Mouse (Mus musculus): Measurements from ENCODE around the gene Gpsm3. TPM values are rescaled to one million over a fixed set of nuclear protein-coding genes. Genes with fewer than 3 reads are reported as not detected.

Gpsm3 gene
- polyA plus RNA-seq, 1 experiment, result 1.2 TPM

DNA sequence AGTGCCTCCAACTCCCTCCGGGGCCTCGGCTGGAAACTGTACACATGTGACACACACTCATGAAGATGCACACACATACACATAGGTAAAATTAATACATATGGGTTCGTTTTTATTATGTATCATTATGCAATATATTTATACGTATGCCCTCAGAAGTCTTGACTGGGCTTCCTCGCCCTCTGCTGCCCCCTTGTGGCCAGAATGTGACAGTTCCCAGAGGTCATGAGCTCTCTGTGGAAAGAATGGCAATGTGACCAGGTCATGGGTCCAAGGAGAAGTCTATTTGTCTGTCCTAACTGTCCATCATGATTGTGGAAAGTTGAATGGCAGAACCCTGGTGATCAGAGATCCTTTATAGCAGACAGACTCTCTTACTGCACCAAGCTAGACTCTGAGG is 34.1 kb upstream of the Gpsm3 start:
- peak; percentile 64 for TF ChIP-seq CTCF (IDR thresholded peaks at IDR 0.05; ENCODE audit: control insufficient read depth, insufficient read depth, insufficient read length)
- no peak for TF ChIP-seq MAX (IDR thresholded peaks at IDR 0.05)
- no peaks in the 10 kb centered on the region for H3K79me2 ChIP-seq (ENCODE audit: control insufficient read depth, insufficient read depth)
- no peak overlapping the region for H3ac ChIP-seq (ENCODE audit: control insufficient read depth, insufficient read length, low read depth)
- no peaks in the 10 kb centered on the region for H3K36me3 ChIP-seq (ENCODE audit: control insufficient read depth, insufficient read depth)
- H3K4me3 ChIP-seq (ENCODE audit: insufficient read depth, poor library complexity, severe bottlenecking), result no peak overlapping the region
- H3K27me3 ChIP-seq (ENCODE audit: control insufficient read depth, insufficient read depth, insufficient read length), result peaks cover 24% of the 10 kb centered on the region
- no peaks in the 10 kb centered on the region for H3K79me3 ChIP-seq (ENCODE audit: low read depth)

DNA sequence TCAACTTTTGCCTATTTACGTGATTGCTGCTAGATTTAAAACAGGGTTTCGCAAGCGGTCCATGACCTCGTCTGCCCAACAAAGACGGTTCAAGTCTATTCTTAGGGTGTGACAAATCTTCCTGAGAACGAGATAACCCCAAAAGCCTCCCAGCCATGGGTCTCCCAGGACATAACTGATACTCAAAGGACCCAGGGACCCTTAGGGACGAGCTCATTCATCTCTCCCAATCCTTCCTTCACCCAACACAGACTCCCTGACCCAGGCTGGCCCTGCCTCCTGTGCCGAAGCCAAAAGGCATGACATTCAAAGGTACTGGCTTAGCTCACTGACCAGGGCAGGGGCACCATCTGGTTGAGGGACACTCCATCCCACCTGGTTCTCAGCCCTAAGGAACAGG is 33.2 kb upstream of the Gpsm3 start:
- no peak for TF ChIP-seq CTCF (IDR thresholded peaks at IDR 0.05; ENCODE audit: control insufficient read depth, insufficient read depth, insufficient read length)
- no peak for TF ChIP-seq CEBPB (IDR thresholded peaks at IDR 0.05; ENCODE audit: low read depth)
- no peak for TF ChIP-seq MAX (IDR thresholded peaks at IDR 0.05)
- TF ChIP-seq FOSL1 (IDR thresholded peaks at IDR 0.05; ENCODE audit: insufficient read depth, low read length, poor library complexity, severe bottlenecking), result no peak
- no peak for TF ChIP-seq USF1 (IDR thresholded peaks at IDR 0.05; ENCODE audit: low read depth)
- TF ChIP-seq MYOG (IDR thresholded peaks at IDR 0.05; ENCODE audit: control insufficient read depth, extremely low read depth, insufficient read length), result no peak
- TF ChIP-seq MYOD1 (IDR thresholded peaks at IDR 0.05; ENCODE audit: control insufficient read depth, insufficient read length, low read depth), result no peak
- H3ac ChIP-seq (ENCODE audit: control insufficient read depth, insufficient read length, low read depth), result no peak overlapping the region
- H3K4me3 ChIP-seq (ENCODE audit: insufficient read depth, poor library complexity, severe bottlenecking), result no peak overlapping the region
- no peaks in the 10 kb centered on the region for H3K36me3 ChIP-seq (ENCODE audit: control insufficient read depth, insufficient read depth)
- H3K79me2 ChIP-seq (ENCODE audit: control insufficient read depth, insufficient read depth), result no peaks in the 10 kb centered on the region
- H3K79me3 ChIP-seq (ENCODE audit: low read depth), result no peaks in the 10 kb centered on the region
- peaks cover 27% of the 10 kb centered on the region for H3K27me3 ChIP-seq (ENCODE audit: control insufficient read depth, insufficient read depth, insufficient read length)

DNA sequence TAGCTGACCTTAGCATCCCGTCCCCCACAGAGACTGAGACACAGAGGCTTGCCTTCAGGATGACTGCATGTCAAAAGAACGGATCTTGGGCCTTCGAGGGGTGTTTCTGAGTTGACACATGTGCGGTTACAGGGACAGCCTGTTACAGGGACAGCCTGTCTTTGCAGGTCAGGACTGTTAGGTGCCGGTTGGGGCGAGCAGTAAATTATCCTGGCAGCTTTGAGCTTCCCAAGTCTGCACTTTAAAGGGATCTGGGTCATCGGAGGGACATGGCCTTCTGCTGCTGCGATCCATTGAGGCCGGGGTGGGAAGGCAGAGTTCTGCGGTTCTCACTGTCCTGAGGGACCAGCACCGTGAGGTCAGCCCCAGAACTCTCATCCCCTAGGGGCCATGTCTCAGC is 32.2 kb upstream of the Gpsm3 start:
- TF ChIP-seq USF1 (IDR thresholded peaks at IDR 0.05; ENCODE audit: low read depth) (no peak), MYOD1 (IDR thresholded peaks at IDR 0.05; ENCODE audit: control insufficient read depth, insufficient read length, low read depth) (no peak), CTCF (IDR thresholded peaks at IDR 0.05; ENCODE audit: control insufficient read depth, insufficient read depth, insufficient read length) (no peak), FOSL1 (IDR thresholded peaks at IDR 0.05; ENCODE audit: insufficient read depth, low read length, poor library complexity, severe bottlenecking) (no peak), MAX (IDR thresholded peaks at IDR 0.05) (no peak), MYOG (IDR thresholded peaks at IDR 0.05; ENCODE audit: control insufficient read depth, extremely low read depth, insufficient read length) (no peak), CEBPB (IDR thresholded peaks at IDR 0.05; ENCODE audit: low read depth) (no peak)
- H3K36me3 ChIP-seq (ENCODE audit: control insufficient read depth, insufficient read depth), result no peaks in the 10 kb centered on the region
- H3K4me3 ChIP-seq (ENCODE audit: insufficient read depth, poor library complexity, severe bottlenecking), result no peak overlapping the region
- peaks cover 27% of the 10 kb centered on the region for H3K27me3 ChIP-seq (ENCODE audit: control insufficient read depth, insufficient read depth, insufficient read length)
- no peaks in the 10 kb centered on the region for H3K79me2 ChIP-seq (ENCODE audit: control insufficient read depth, insufficient read depth)
- no peaks in the 10 kb centered on the region for H3K79me3 ChIP-seq (ENCODE audit: low read depth)
- H3ac ChIP-seq (ENCODE audit: control insufficient read depth, insufficient read length, low read depth), result no peak overlapping the region

DNA sequence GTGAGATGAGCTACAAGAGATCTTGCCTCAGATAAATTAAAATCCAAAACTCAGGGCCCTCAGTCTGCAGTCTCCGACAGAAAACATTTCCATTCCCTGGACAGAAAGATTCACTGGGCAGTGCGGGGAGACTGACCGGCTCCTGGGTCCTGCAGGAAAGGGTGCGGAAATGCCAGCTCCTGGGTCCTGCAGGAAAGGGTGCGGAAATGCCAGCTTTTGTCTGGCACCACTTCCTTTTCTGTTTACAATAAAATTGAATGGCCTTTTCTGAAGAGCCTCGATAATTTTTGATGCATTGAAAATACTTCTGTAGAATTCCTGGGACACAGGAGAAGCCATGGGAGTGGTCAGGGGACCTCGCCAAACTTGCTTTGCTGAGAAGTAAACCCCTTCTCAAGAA is 30.5 kb upstream of the Gpsm3 start:
- no peaks in the 10 kb centered on the region for H3K79me2 ChIP-seq (ENCODE audit: control insufficient read depth, insufficient read depth)
- H3ac ChIP-seq (ENCODE audit: control insufficient read depth, insufficient read length, low read depth), result no peak overlapping the region
- H3K79me3 ChIP-seq (ENCODE audit: low read depth), result no peaks in the 10 kb centered on the region
- H3K27me3 ChIP-seq (ENCODE audit: control insufficient read depth, insufficient read depth, insufficient read length), result peaks cover 34% of the 10 kb centered on the region
- TF ChIP-seq USF1 (IDR thresholded peaks at IDR 0.05; ENCODE audit: low read depth), result no peak
- TF ChIP-seq CTCF (IDR thresholded peaks at IDR 0.05; ENCODE audit: control insufficient read depth, insufficient read depth, insufficient read length), result no peak
- no peak for TF ChIP-seq MYOG (IDR thresholded peaks at IDR 0.05; ENCODE audit: control insufficient read depth, extremely low read depth, insufficient read length)
- TF ChIP-seq CEBPB (IDR thresholded peaks at IDR 0.05; ENCODE audit: low read depth), result no peak
- TF ChIP-seq MAX (IDR thresholded peaks at IDR 0.05), result no peak
- TF ChIP-seq FOSL1 (IDR thresholded peaks at IDR 0.05; ENCODE audit: insufficient read depth, low read length, poor library complexity, severe bottlenecking), result no peak
- TF ChIP-seq MYOD1 (IDR thresholded peaks at IDR 0.05; ENCODE audit: control insufficient read depth, insufficient read length, low read depth), result no peak
- H3K36me3 ChIP-seq (ENCODE audit: control insufficient read depth, insufficient read depth), result no peaks in the 10 kb centered on the region
- H3K4me3 ChIP-seq (ENCODE audit: insufficient read depth, poor library complexity, severe bottlenecking), result no peak overlapping the region

DNA sequence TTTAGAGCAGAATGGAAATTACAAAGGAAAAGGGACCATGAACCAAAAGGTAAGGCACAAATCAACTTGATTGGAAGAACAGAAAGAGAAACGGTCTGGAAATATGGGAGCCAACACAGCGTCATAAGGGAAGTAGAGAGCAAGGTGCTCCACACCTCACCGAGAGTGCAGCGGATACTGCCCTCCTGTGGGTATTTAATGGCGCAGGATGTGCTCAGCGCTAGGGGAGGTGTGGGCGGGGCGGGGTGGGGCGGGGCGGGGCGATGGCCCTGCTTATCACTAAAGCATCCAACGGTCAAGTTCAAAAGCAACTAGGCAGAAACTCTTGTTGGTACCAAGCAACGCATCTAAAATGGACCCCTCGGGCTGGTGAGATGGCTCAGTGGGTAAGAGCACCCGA is 29.7 kb upstream of the Gpsm3 start:
- Histone ChIP-seq H3K27me3 (ENCODE audit: control insufficient read depth, insufficient read depth, insufficient read length) (peaks cover 42% of the 10 kb centered on the region), H3K79me3 (ENCODE audit: low read depth) (no peaks in the 10 kb centered on the region), H3K36me3 (ENCODE audit: control insufficient read depth, insufficient read depth) (no peaks in the 10 kb centered on the region), H3K4me3 (ENCODE audit: insufficient read depth, poor library complexity, severe bottlenecking) (no peak overlapping the region), H3K79me2 (ENCODE audit: control insufficient read depth, insufficient read depth) (no peaks in the 10 kb centered on the region), H3ac (ENCODE audit: control insufficient read depth, insufficient read length, low read depth) (no peak overlapping the region)
- TF ChIP-seq CTCF (IDR thresholded peaks at IDR 0.05; ENCODE audit: control insufficient read depth, insufficient read depth, insufficient read length), result no peak

DNA sequence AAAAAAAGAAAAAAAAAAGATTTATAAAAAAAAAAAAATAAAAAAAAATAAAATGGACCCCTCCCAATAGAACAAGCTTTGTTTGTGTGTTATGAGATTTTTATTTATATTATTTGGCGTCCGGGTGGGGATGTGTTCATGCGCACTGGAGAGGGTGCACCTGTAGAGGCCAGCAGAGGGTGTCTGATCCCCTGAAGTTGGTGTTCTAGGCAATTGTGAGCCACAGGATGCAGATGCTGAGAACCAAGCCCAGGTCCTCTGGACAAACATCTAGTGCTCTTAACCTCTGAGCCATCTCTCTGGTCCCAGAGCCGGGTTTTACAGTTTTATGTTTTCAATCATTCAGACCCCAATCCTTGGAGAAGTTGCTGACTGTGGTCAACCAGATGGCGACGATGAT is 29.2 kb upstream of the Gpsm3 start:
- H3K4me3 ChIP-seq (ENCODE audit: insufficient read depth, poor library complexity, severe bottlenecking), result no peak overlapping the region
- H3K79me2 ChIP-seq (ENCODE audit: control insufficient read depth, insufficient read depth), result no peaks in the 10 kb centered on the region
- TF ChIP-seq MYOD1 (IDR thresholded peaks at IDR 0.05; ENCODE audit: control insufficient read depth, insufficient read length, low read depth) (no peak), CTCF (IDR thresholded peaks at IDR 0.05; ENCODE audit: control insufficient read depth, insufficient read depth, insufficient read length) (no peak), FOSL1 (IDR thresholded peaks at IDR 0.05; ENCODE audit: insufficient read depth, low read length, poor library complexity, severe bottlenecking) (no peak), CEBPB (IDR thresholded peaks at IDR 0.05; ENCODE audit: low read depth) (no peak), MAX (IDR thresholded peaks at IDR 0.05) (no peak), MYOG (IDR thresholded peaks at IDR 0.05; ENCODE audit: control insufficient read depth, extremely low read depth, insufficient read length) (no peak)
- H3K36me3 ChIP-seq (ENCODE audit: control insufficient read depth, insufficient read depth), result no peaks in the 10 kb centered on the region
- no peak overlapping the region for H3ac ChIP-seq (ENCODE audit: control insufficient read depth, insufficient read length, low read depth)
- H3K79me3 ChIP-seq (ENCODE audit: low read depth), result no peaks in the 10 kb centered on the region
- peaks cover 48% of the 10 kb centered on the region for H3K27me3 ChIP-seq (ENCODE audit: control insufficient read depth, insufficient read depth, insufficient read length)
